Mouse (Mus musculus) neural tube, embryonic 15.5 days (tissue): ENCODE measurements around the gene Comtd1. TPM values are rescaled to one million over a fixed set of nuclear protein-coding genes. Genes with fewer than 3 reads are reported as not detected.

Experiments used
- ATAC-seq: fragments of 200-750 bp; cut with Nextera tagmentation; 2 replicates; pipeline ENCODE4 v1.8.0; 2017; ENCODE audit warnings: mild to moderate bottlenecking, moderate TSS enrichment, moderate library complexity; ENCODE audit not compliant: low FRiP score
- H3K27ac ChIP-seq: fragments of 300-500 bp; sonication (generic); replicated peaks from 2 replicates; pipeline ENCODE4 v1.5.1; 2015; ENCODE audit warnings: mild to moderate bottlenecking, inconsistent platforms
- H3K27me3 ChIP-seq: fragments of 300-500 bp; sonication (generic); replicated peaks from 2 replicates; pipeline ENCODE4 v1.6.1; 2015; ENCODE audit warnings: inconsistent platforms
- H3K36me3 ChIP-seq: fragments of 300-500 bp; sonication (generic); 2 replicates; pipeline ENCODE4 v1.6.1; 2015; ENCODE audit warnings: inconsistent platforms
- H3K4me1 ChIP-seq: fragments of 300-500 bp; sonication (generic); 2 replicates; pipeline ENCODE4 v1.6.1; 2015; ENCODE audit warnings: inconsistent platforms
- H3K4me2 ChIP-seq: fragments of 300-500 bp; sonication (generic); 2 replicates; pipeline ENCODE4 v1.6.1; 2015; ENCODE audit warnings: inconsistent platforms, mild to moderate bottlenecking, moderate library complexity
- H3K4me3 ChIP-seq: fragments of 300-500 bp; sonication (generic); replicated peaks from 2 replicates; pipeline ENCODE4 v1.5.1; 2015; ENCODE audit warnings: mild to moderate bottlenecking, inconsistent platforms
- H3K9ac ChIP-seq: fragments of 300-500 bp; sonication (generic); replicated peaks from 2 replicates; pipeline ENCODE4 v1.6.1; 2015; ENCODE audit warnings: mild to moderate bottlenecking, inconsistent platforms
- H3K9me3 ChIP-seq: fragments of 300-500 bp; sonication (generic); replicated peaks from 2 replicates; pipeline ENCODE4 v1.6.1; 2016; ENCODE audit warnings: inconsistent platforms
- WGBS: fragments of 180-500 bp; shearing (Covaris S2); methylation state at CpG from one replicate; pipeline ENCODE4 v1.1.7; 2015; ENCODE audit warnings: mixed read lengths; 5-methylcytosine and 5-hydroxymethylcytosine counted together
- polyA plus RNA-seq: library from polyadenylated mRNA; unstranded; fragments of >200 nt; fragmentation: Nextera tagmentation; extraction: Ambion mirVana; gene quantifications from 2 replicates; pipeline ENCODE4 v1.2.1, GENCODE M21; 2015

Comtd1 gene
- polyA plus RNA-seq, 1 experiment from 2014 or later, result 59.0 TPM

DNA sequence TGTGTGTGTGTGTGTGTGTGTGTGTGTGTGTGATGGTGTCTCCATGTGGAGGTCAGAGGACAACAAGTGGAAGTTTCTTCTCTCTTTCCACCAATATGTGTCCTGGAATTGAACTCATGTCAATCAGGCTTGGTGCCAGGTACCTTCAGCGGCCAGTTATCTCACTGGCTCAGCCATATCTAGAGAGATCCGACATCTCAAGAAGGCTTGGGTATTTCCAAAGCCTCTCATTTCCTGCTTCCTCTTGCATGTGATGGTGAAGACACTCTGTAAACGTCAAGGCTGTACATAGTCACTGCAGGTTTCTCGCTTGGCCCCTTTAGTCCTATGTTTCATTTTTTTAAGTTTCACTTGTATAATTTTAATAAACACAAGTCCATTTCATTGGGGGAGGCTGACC, 35.6 kb downstream of the Comtd1 start:
- H3K4me3 ChIP-seq, result no peak overlapping the region
- H3K27me3 ChIP-seq, result no peaks in the 10 kb centered on the region
- H3K9ac ChIP-seq, result no peak overlapping the region
- no peak for ATAC-seq
- no peaks in the 10 kb centered on the region for H3K4me1 ChIP-seq
- H3K36me3 ChIP-seq, result no peaks in the 10 kb centered on the region
- H3K9me3 ChIP-seq, result no peaks in the 10 kb centered on the region
- no peak overlapping the region for H3K27ac ChIP-seq
- no peak overlapping the region for H3K4me2 ChIP-seq
- 88% methylated on average over 4 of the region's 4 CpGs for WGBS

DNA sequence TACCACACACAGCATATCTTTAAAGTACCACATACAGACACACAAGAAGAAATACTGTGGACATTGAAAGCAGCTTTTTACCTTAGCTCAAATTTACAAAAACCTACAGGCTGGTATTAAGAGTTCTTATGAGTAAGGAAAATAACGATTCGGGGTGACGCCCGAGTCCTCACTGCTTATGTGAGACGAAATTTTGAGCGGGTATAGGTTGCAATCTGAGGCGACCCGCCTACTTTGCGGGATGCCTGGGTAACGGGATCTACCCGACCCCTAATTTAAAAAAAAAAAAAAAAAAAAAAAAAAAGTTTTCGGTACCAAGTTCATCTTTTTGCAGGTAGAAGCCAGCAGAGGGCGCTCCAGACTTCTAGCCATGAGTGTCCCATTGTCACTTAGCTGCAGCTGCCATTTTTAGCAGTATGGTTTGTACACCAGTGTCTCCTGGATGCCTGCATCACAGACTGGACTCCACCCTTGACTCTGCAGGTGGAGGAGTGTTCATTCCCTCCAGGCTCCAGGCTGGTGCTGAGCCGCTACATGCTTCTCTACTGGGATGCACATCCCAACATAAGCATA, 36.1 kb downstream of the Comtd1 start:
- Histone ChIP-seq H3K4me2 (no peak overlapping the region; the same call in 1 of the 2 replicates), H3K4me3 (no peak overlapping the region), H3K4me1 (no peaks in the 10 kb centered on the region), H3K9ac (no peak overlapping the region), H3K36me3 (no peaks in the 10 kb centered on the region), H3K9me3 (no peaks in the 10 kb centered on the region), H3K27ac (no peak overlapping the region), H3K27me3 (no peaks in the 10 kb centered on the region)
- ATAC-seq, result no peak
- 24% methylated on average over 14 of the region's 14 CpGs for WGBS

DNA sequence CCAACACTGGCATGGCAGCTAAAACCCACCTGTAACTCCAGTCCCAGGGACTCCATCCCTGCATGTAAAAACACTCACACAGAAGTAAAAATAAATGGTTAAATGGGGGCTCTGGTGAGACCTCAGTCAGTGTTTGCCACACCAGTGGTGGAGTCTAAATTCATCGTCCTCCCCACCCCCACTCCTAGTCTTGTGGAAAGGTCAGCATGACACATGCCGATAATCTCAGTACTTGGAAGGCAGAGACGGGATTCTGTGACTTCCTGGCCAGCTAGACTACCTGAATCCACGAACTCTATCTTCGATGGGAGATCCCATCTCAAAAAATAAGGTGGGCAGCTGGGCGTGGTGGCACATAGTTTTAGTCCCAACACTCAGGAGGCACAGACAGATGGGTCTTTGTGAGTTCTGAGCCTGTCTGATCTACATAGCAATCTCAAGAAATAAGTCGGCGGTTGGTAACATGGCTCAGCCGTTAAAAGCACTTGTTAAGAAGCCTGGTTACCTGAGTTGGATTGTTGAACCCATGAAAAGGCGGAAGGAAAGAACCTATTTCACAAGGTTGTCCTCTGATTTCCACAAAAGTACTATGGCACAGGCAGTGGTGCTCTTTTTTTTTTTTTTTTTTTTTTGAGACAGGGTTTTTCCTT, 36.9 kb downstream of the Comtd1 start:
- Histone ChIP-seq H3K27ac (no peak overlapping the region), H3K4me3 (no peak overlapping the region), H3K9ac (no peak overlapping the region), H3K27me3 (no peaks in the 10 kb centered on the region), H3K9me3 (no peaks in the 10 kb centered on the region), H3K4me1 (no peaks in the 10 kb centered on the region), H3K36me3 (no peaks in the 10 kb centered on the region), H3K4me2 (no peak overlapping the region)
- no peak for ATAC-seq
- WGBS, result 92% methylated on average over 10 of the region's 10 CpGs

DNA sequence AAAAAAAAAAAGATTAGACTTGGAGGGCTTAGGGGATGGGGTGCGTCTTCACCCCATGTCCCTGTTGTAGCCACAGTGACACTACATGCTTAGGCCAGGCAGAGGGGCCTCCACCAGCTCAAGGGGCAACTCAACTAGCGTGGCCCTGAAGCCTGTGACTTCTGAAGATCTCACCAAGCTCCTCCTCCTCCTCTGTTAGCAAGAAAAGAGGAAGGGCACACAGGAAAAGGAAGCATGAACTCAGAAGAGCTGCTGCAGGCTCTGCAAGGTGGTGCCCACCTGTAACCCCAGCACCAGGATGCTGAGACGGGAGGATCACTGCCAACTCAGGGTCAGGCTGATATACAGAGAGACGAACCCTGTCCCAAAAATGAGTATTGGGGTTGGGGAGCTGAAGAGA, 37.5 kb downstream of the Comtd1 start:
- Histone ChIP-seq H3K9me3 (no peaks in the 10 kb centered on the region), H3K4me1 (no peaks in the 10 kb centered on the region), H3K9ac (no peak overlapping the region), H3K27me3 (no peaks in the 10 kb centered on the region), H3K36me3 (no peaks in the 10 kb centered on the region), H3K4me3 (no peak overlapping the region), H3K4me2 (no peak overlapping the region), H3K27ac (no peak overlapping the region)
- 92% methylated on average over 4 of the region's 4 CpGs for WGBS
- ATAC-seq, result no peak

DNA sequence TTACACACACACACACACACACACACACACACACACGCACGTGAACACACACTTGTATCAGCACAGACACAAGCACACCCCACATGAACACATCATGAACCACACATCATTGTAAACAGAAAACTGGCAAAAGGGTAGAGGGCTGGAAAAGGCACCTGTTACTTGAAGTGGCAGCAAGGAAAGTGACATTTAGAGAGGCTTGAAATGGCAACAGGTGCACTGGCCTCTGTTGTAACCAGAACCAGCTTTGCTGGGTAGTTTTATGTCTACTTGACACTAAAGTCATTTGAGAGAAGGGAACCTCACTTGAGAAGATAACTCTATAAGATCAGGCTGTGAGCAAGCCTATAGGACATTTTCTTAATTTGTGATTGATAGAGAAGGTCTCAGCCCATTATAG, 39.4 kb downstream of the Comtd1 start:
- no peak overlapping the region for H3K4me2 ChIP-seq
- ATAC-seq, result no peak
- H3K27ac ChIP-seq, result no peak overlapping the region
- no peaks in the 10 kb centered on the region for H3K36me3 ChIP-seq
- 90% methylated on average over 2 of the region's 2 CpGs for WGBS
- H3K9me3 ChIP-seq, result no peaks in the 10 kb centered on the region
- H3K27me3 ChIP-seq, result no peaks in the 10 kb centered on the region
- H3K4me1 ChIP-seq, result no peaks in the 10 kb centered on the region
- H3K4me3 ChIP-seq, result no peak overlapping the region
- H3K9ac ChIP-seq, result no peak overlapping the region

DNA sequence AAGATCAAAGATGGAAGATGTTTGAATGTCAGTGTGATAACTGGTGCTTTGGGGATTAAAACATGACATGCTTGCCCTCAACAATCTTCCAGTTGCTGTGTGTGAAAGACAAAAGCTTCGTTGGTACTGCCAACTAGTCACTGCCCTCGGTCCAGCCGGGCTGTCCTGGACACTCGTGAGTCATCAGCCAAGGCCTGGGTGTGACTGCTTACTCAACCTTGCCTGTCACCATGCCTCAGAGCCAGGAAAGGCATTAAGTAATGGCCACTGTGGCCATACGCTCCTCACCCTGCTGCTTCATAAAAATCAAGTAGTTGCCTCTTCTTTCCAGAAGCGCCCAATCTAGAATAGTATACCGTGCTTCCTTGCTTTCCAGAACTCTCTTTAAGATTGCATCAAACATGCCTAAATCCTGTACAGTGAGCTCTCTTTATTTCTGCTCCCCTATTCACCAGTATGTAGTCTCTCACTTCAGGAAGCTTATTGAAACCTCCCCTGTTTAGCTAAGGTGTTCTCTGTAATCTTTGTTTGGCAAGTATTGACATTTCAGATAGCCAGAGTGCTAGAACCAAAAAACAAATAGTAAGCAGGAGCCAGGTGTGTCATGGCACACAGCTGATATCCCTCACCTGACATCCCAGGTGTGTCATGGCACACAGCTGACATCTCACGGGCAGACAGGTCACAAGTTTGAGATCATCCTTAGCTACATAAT, 40.4 kb downstream of the Comtd1 start:
- 87% methylated on average over 8 of the region's 8 CpGs for WGBS
- H3K36me3 ChIP-seq, result no peaks in the 10 kb centered on the region
- no peaks in the 10 kb centered on the region for H3K9me3 ChIP-seq
- no peak overlapping the region for H3K4me3 ChIP-seq
- H3K4me2 ChIP-seq, result no peak overlapping the region
- H3K27me3 ChIP-seq, result no peaks in the 10 kb centered on the region
- no peak overlapping the region for H3K9ac ChIP-seq
- no peak for ATAC-seq
- no peaks in the 10 kb centered on the region for H3K4me1 ChIP-seq
- no peak overlapping the region for H3K27ac ChIP-seq

DNA sequence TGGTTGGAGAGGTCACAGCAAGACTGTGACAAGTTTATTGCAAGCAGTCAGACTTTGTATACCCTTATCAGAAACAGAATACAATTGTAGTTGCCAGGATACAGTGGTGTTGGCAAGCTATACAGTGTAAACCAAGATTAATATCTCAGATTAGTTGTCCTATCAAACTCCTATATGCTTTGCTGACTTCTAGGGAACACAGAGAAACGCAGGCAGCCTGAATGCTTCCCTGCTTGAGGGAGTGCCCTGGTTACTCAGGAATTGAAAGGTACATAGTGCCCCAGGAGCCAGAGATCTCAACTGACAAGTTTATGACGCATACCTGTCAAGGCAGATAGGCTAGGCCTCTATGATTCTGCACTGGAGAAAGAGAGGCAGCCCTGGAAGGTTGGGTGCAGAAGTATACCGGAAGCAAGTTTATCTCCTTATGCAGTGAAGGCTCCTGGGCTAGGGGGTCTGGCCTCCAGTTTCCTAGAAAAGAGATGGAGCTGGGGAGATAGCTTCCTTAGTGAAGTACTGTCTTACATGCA, 42.1 kb downstream of the Comtd1 start:
- Histone ChIP-seq H3K9me3 (no peaks in the 10 kb centered on the region), H3K4me2 (no peak overlapping the region), H3K4me3 (no peak overlapping the region), H3K9ac (no peak overlapping the region), H3K27ac (no peak overlapping the region), H3K4me1 (no peaks in the 10 kb centered on the region), H3K36me3 (no peaks in the 10 kb centered on the region), H3K27me3 (no peaks in the 10 kb centered on the region)
- no peak for ATAC-seq
- WGBS, result 88% methylated on average over 3 of the region's 3 CpGs

DNA sequence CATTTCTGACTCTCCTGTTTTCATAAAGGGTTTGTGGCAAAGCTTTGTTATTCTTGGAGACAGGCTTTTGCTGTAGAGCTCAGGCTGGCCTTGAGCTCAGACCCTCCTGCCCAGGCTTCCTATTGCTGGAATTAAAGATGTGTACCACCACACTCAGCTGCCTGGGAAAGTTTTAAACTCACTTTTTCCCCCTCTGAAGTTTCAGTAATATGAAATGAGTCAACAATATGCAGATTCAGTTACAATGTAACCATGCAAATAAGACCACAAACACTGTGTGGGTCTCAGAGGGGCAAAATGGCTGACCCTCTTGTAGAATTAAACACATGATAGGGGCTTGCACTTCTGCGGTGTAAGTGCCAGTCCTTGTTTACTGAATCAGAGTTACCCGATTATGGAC, 42.6 kb downstream of the Comtd1 start:
- no peak for ATAC-seq
- H3K4me3 ChIP-seq, result no peak overlapping the region
- 92% methylated on average over 2 of the region's 2 CpGs for WGBS
- H3K9me3 ChIP-seq, result no peaks in the 10 kb centered on the region
- no peaks in the 10 kb centered on the region for H3K27me3 ChIP-seq
- H3K27ac ChIP-seq, result no peak overlapping the region
- H3K4me1 ChIP-seq, result no peaks in the 10 kb centered on the region
- no peak overlapping the region for H3K9ac ChIP-seq
- H3K4me2 ChIP-seq, result no peak overlapping the region
- no peaks in the 10 kb centered on the region for H3K36me3 ChIP-seq

DNA sequence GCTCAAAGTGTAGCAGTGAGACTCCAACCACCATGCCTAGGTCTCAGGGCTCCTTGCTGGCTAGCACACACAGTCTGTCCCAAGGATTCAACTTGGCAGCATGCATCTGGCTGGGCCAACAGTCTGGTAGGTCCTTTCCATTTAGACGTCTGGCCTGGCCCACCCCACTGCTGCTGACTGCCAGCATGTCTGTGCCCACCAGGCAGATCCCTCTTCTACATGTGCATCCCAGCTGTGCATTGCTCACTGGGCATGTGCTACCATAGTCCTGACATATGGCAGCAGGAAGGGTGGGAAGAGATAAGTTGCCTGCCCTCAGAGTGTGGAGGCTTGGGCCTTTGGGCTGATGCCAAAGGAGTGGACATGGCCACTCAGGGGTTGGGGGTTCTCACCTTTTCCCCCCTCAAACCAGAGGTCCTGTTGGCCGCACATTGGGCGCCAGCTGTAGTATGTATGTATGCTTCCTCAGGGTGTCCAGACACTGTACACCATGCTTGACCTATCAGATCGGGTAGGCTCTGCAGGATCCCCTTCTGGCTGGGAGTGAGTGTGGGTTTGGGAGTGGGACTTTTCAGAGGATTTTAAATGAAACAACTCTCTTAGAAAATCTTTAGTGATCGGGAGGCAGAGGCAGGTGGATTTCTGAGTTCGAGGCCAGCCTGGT, 46.1 kb downstream of the Comtd1 start:
- Histone ChIP-seq H3K4me3 (no peak overlapping the region), H3K4me2 (no peak overlapping the region), H3K9me3 (no peaks in the 10 kb centered on the region), H3K4me1 (no peaks in the 10 kb centered on the region), H3K27ac (no peak overlapping the region), H3K27me3 (no peaks in the 10 kb centered on the region), H3K36me3 (peaks cover 10% of the 10 kb centered on the region), H3K9ac (no peak overlapping the region)
- ATAC-seq, result no peak
- WGBS, result 95% methylated on average over 6 of the region's 6 CpGs

DNA sequence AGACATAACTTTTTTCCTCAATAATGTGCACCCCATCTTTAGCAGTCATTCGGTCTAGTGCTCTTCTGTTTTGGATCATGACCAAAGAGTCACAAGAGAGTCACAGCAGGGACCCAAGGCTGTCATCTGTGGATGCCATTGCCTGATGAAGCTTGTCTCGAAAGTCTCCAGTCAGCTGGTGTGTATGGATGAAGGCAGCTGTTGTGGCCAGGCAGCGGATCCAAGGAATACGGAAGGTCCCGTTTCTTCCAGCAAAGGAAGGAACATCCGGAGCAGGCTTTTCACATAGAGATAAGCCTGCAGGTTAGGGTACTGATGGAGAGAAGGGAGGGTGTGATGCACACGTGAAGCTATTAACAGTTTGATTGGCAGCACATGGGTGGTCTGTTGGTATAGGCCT, 47.2 kb downstream of the Comtd1 start:
- Histone ChIP-seq H3K27ac (no peak overlapping the region), H3K4me1 (no peaks in the 10 kb centered on the region), H3K27me3 (no peaks in the 10 kb centered on the region), H3K4me2 (no peak overlapping the region), H3K9me3 (no peaks in the 10 kb centered on the region), H3K36me3 (peaks cover 10% of the 10 kb centered on the region), H3K4me3 (no peak overlapping the region), H3K9ac (no peak overlapping the region)
- 76% methylated on average over 7 of the region's 7 CpGs for WGBS
- no peak for ATAC-seq

DNA sequence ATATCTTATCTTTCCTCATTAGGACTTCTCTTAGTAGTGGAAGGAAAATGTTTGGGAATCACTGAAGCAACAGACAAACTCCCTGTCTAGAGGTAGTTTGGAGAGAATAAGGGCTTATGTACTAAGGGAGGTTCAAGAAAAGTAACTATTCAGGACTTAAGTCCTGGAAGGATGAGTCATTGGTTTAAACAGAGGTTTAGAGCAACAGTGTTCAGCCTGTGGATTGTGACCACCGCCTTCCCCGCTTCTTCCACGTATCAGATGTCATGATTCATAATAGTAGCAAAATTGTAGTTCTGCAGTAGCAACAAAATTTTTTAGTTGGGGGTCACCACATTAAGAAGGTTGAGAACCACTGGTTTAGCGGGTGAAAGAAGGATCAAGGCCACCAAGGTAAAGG, 48.1 kb downstream of the Comtd1 start:
- WGBS, result 98% methylated on average over 4 of the region's 4 CpGs

More for the DNA sequence above, 48.1 kb downstream of the Comtd1 start:
- Histone ChIP-seq H3K9me3 (no peaks in the 10 kb centered on the region), H3K4me3 (no peak overlapping the region), H3K9ac (no peak overlapping the region), H3K27ac (no peak overlapping the region), H3K4me1 (no peaks in the 10 kb centered on the region), H3K4me2 (no peak overlapping the region), H3K36me3 (peaks cover 10% of the 10 kb centered on the region), H3K27me3 (no peaks in the 10 kb centered on the region)
- ATAC-seq, result no peak
